Mouse (Mus musculus): ENCODE data around the gene Prkd2. TPM values are rescaled to one million over a fixed set of nuclear protein-coding genes. Genes with fewer than 3 reads are reported as not detected.

The Prkd2 gene
- polyA plus RNA-seq, 1 experiment from 2014 or later: 10.3 TPM

DNA sequence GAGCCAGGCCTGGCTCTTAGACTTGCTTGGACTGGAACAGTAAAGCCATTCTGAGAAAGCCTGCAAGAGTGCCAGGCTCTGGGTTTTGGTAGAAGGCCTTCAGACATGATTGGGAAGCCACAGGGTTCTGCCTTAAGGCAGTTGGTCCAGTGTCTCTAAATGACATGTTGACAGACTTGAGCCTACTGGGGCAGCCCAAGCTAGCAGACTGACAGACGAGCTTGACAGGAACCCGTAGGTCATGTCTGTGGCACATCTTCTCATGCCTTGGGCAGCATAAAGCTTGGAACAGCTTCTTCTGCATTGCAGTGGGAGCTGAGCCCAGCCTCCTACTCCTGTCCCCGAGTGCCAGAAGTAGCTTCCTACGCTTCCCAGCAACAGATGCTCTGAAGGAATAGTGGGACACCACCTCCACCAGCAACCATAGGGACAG is 21.0 kb upstream of the Prkd2 start:
- Histone ChIP-seq H3K4me2 (ENCODE audit: low read depth, low read length) (no peak overlapping the region), H3K9me3 (ENCODE audit: control insufficient read depth, low read length) (no peaks in the 10 kb centered on the region), H3K27ac (ENCODE audit: low read length) (no peak overlapping the region), H3K4me3 (ENCODE audit: low read length) (no peak overlapping the region), H3K9ac (ENCODE audit: low read depth, low read length) (no peak overlapping the region), H3K27me3 (replicated peaks; ENCODE audit: control insufficient read depth, insufficient read depth, low read length) (no peaks in the 10 kb centered on the region), H3K4me1 (ENCODE audit: control insufficient read depth, insufficient read depth, low read length) (peaks cover 30% of the 10 kb centered on the region), H3K36me3 (ENCODE audit: control insufficient read depth, insufficient read depth, low read length) (peaks cover 6% of the 10 kb centered on the region; the same call in 1 of the 2 replicates)
- WGBS: 76% methylated on average over 4 of the region's 4 CpGs
- ATAC-seq: no peak

DNA sequence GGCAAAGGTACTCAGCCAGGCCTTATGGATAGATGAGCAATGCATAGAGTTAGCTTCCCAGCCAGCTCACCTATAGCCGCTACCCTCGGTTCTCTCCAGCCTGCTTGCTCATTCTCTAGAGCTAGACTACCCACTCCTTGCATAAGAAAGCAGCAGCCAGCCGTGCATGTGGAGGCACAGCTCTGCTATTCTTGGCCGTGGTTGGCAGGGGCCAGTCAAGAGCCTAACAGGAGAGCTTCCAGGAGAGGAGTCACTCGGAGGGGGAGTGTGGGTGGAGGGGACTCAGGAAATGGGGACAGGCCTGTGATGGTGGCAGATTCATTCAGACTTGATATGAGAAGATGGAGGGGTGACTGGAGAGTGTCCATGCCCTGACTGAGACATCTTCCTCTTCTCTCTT is 19.0 kb upstream of the Prkd2 start:
- no peak overlapping the region for H3K4me3 ChIP-seq (ENCODE audit: low read length)
- H3K36me3 ChIP-seq (ENCODE audit: control insufficient read depth, insufficient read depth, low read length): peaks cover 6% of the 10 kb centered on the region
- H3K27me3 ChIP-seq (replicated peaks; ENCODE audit: control insufficient read depth, insufficient read depth, low read length): no peaks in the 10 kb centered on the region
- WGBS: 78% methylated on average over 5 of the region's 5 CpGs
- H3K9me3 ChIP-seq (ENCODE audit: control insufficient read depth, low read length): no peaks in the 10 kb centered on the region
- H3K27ac ChIP-seq (ENCODE audit: low read length): no peak overlapping the region
- no peak overlapping the region for H3K4me2 ChIP-seq (ENCODE audit: low read depth, low read length)
- H3K4me1 ChIP-seq (ENCODE audit: control insufficient read depth, insufficient read depth, low read length): peaks cover 17% of the 10 kb centered on the region
- H3K9ac ChIP-seq (ENCODE audit: low read depth, low read length): no peak overlapping the region
- no peak for ATAC-seq

DNA sequence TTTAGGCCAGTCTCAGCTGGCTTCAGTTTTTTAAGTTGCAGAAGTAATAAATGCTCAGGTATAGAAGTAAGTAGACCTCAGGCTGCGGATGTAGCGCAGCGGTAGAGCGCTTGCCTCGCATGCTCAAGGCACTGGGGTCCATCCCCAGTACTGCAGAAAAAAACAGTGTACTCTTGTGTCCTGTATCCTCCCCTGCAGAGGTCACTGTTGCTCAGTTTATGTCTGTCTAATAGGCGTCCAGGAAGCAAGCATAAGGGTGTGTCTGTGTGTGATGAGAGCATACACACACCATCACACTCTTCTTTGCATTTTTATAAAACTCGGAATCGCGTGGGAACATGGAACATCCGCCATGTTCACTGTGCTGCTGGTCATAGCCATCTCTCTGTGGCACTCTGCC is 16.9 kb upstream of the Prkd2 start:
- peaks cover 18% of the 10 kb centered on the region for H3K36me3 ChIP-seq (ENCODE audit: control insufficient read depth, insufficient read depth, low read length)
- no peak for ATAC-seq
- no peaks in the 10 kb centered on the region for H3K27me3 ChIP-seq (replicated peaks; ENCODE audit: control insufficient read depth, insufficient read depth, low read length)
- 0 out of 2 replicates have a peak, but pooled peaks cover 7% of the 10 kb centered on the region for H3K4me1 ChIP-seq (ENCODE audit: control insufficient read depth, insufficient read depth, low read length)
- 79% methylated on average over 10 of the region's 10 CpGs for WGBS
- no peak overlapping the region for H3K27ac ChIP-seq (ENCODE audit: low read length)
- H3K9ac ChIP-seq (ENCODE audit: low read depth, low read length): no peak overlapping the region
- H3K9me3 ChIP-seq (ENCODE audit: control insufficient read depth, low read length): no peaks in the 10 kb centered on the region
- no peak overlapping the region for H3K4me3 ChIP-seq (ENCODE audit: low read length)
- H3K4me2 ChIP-seq (ENCODE audit: low read depth, low read length): no peak overlapping the region

DNA sequence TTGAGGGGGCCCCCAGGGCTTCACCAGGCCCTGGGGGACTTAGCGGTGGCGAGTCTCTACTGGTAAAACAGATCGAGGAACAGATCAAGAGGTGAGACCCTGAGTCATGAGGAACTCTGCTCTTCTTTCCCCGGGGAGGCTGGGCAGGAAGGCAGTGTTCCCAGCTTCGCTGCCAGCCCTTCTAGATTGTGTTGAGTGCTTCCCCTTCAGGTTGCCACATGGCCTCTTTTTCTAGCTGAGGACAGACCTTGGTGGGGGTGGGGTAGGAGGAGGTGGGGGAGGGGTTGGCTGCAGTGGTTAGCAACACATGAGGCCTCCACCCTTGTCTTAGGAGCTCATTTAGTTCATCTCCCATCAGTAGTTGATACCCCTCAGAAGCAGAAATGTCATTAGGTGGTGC is 16.1 kb upstream of the Prkd2 start:
- Histone ChIP-seq H3K4me1 (ENCODE audit: control insufficient read depth, insufficient read depth, low read length) (no peaks in the 10 kb centered on the region), H3K36me3 (ENCODE audit: control insufficient read depth, insufficient read depth, low read length) (peaks cover 22% of the 10 kb centered on the region), H3K4me3 (ENCODE audit: low read length) (no peak overlapping the region), H3K9ac (ENCODE audit: low read depth, low read length) (no peak overlapping the region), H3K27me3 (replicated peaks; ENCODE audit: control insufficient read depth, insufficient read depth, low read length) (no peaks in the 10 kb centered on the region), H3K27ac (ENCODE audit: low read length) (no peak overlapping the region), H3K4me2 (ENCODE audit: low read depth, low read length) (no peak overlapping the region), H3K9me3 (ENCODE audit: control insufficient read depth, low read length) (no peaks in the 10 kb centered on the region)
- no peak for ATAC-seq
- 78% methylated on average over 5 of the region's 5 CpGs for whole genome bisulfite sequencing

DNA sequence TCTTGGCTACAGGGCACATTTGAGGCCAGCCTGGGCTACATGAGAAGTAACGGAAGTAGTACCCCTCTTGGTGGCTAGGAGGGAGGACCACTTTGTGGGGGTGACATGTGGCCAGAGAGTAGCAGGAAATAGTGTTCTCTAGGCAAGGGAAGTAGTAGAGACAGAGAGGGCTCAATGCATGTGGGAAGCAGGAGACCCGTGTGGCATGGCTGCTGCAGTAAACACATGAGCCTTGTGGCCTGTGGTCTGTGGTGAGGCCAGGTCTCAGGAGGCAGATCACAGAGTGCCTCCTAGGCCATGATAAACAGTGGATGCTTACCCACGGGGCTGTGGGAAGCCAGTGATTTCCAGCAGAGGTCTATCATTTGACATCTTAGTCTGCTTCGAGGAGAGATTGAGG is 15.4 kb upstream of the Prkd2 start:
- Histone ChIP-seq H3K27ac (ENCODE audit: low read length) (0 out of 2 replicates have a peak overlapping the region, but pooled peaks have one; percentile 2), H3K36me3 (ENCODE audit: control insufficient read depth, insufficient read depth, low read length) (peaks cover 26% of the 10 kb centered on the region), H3K4me1 (ENCODE audit: control insufficient read depth, insufficient read depth, low read length) (no peaks in the 10 kb centered on the region), H3K27me3 (replicated peaks; ENCODE audit: control insufficient read depth, insufficient read depth, low read length) (no peaks in the 10 kb centered on the region), H3K9ac (ENCODE audit: low read depth, low read length) (no peak overlapping the region), H3K4me2 (ENCODE audit: low read depth, low read length) (no peak overlapping the region), H3K9me3 (ENCODE audit: control insufficient read depth, low read length) (no peaks in the 10 kb centered on the region), H3K4me3 (ENCODE audit: low read length) (no peak overlapping the region)
- 71% methylated on average over 4 of the region's 4 CpGs for WGBS
- no peak for ATAC-seq

DNA sequence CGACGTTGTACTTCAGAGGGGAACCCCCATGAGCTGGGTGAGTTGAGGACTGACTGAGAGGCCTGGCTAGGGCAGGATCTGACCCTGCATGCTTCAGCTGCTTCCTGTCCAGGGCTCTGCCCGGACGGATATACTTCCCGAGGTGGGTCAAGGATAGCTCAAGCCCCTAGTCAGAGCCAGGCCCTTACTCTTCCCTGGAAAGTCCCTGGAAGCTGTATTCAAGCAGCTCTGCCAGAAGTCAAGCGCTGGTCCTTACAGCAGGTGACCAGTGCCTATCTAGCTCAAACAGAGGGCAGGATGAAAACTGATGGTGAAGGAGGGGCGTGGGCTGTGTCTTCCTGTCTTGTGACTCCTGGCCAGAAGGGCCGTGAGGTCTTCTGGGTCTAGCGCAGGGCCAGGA is 12.3 kb upstream of the Prkd2 start:
- Histone ChIP-seq H3K4me3 (ENCODE audit: low read length) (no peak overlapping the region), H3K9ac (ENCODE audit: low read depth, low read length) (no peak overlapping the region), H3K4me1 (ENCODE audit: control insufficient read depth, insufficient read depth, low read length) (no peaks in the 10 kb centered on the region), H3K4me2 (ENCODE audit: low read depth, low read length) (no peak overlapping the region), H3K27me3 (replicated peaks; ENCODE audit: control insufficient read depth, insufficient read depth, low read length) (no peaks in the 10 kb centered on the region), H3K9me3 (ENCODE audit: control insufficient read depth, low read length) (no peaks in the 10 kb centered on the region), H3K27ac (ENCODE audit: low read length) (no peak overlapping the region), H3K36me3 (ENCODE audit: control insufficient read depth, insufficient read depth, low read length) (peaks cover 33% of the 10 kb centered on the region)
- no peak for ATAC-seq
- WGBS: 82% methylated on average over 9 of the region's 9 CpGs

DNA sequence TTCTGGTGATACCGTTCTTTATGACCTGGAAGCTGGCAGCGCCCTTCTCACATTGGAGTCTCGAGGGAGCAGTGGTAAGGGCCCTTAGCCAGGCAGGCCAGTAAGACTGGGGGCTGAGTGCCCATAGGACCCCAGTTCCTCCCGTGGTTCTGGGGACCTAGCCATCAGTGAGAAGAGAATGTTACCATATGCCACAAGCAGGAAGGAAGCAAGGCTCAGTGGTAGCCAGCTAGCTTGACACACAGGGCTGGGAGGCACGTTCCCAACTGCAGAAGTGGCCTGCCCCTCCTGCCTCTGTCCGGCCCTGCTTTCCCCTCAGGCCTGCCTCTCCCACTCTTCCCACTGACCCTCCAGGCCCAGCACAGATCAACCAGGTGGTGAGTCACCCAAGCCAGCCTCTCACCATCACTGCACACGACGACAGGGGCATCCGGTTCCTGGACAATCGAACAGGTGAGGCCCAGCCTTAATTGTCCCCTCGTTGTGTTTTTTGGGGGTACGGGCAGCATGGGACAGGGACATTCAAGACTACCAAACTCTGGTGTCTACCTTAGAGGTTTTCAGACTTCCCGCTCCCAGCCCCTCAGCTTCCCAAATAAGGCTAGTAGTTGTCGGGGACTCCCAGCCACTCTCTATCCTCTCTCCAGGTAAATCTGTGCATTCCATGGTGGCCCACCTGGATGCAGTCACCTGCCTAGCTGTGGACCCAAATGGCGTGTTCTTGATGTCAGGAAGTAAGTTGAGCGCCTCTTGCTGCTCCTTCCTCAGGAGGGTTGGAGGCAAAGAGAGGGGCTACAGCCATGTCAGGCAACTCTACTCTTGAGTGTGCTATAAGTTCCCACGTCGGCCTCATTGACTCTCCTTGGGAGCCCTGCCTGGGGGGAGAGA is 4.5 kb upstream of the Prkd2 start:
- 89% methylated on average over 18 of the region's 18 CpGs for WGBS
- no peak overlapping the region for H3K4me2 ChIP-seq (ENCODE audit: low read depth, low read length)
- H3K4me3 ChIP-seq (ENCODE audit: low read length): no peak overlapping the region
- no peaks in the 10 kb centered on the region for H3K4me1 ChIP-seq (ENCODE audit: control insufficient read depth, insufficient read depth, low read length)
- no peak for ATAC-seq
- no peaks in the 10 kb centered on the region for H3K9me3 ChIP-seq (ENCODE audit: control insufficient read depth, low read length)
- H3K27ac ChIP-seq (ENCODE audit: low read length): no peak overlapping the region
- H3K36me3 ChIP-seq (ENCODE audit: control insufficient read depth, insufficient read depth, low read length): peaks cover 8% of the 10 kb centered on the region
- H3K9ac ChIP-seq (ENCODE audit: low read depth, low read length): no peak overlapping the region
- H3K27me3 ChIP-seq (replicated peaks; ENCODE audit: control insufficient read depth, insufficient read depth, low read length): no peaks in the 10 kb centered on the region

DNA sequence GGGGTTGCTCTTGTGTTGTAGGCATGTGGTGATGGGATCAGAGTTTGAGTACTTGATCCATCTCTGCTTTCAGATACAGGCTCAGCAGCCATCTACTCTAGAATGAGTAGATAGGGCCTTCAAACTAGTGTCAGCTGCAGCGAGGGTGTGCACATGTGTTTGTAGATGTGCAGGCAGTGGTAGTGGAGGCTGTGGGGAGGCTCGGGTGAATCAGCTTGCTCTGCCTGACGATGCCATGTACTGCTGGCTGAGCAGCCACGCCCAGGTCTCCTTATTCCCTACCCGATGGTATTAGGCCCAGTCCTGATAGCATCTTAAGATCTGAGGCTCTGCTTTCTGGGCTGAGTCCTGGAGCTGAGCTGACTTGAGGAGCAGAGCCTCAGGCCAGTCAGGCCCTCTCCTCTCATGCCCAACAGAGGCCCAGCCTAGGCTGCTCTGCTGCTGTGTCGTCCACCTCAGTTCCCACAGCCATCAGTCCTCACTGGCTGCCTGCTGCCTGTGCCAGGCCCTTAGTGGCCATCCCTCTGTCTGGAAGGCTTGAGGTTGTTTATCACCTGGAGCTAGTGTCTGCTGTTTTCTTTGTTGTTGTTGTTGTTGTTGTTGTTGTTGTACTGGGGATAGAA is 3.8 kb upstream of the Prkd2 start:
- H3K36me3 ChIP-seq (ENCODE audit: control insufficient read depth, insufficient read depth, low read length): peaks cover 5% of the 10 kb centered on the region
- no peaks in the 10 kb centered on the region for H3K9me3 ChIP-seq (ENCODE audit: control insufficient read depth, low read length)
- WGBS: 78% methylated on average over 6 of the region's 6 CpGs
- no peak overlapping the region for H3K4me2 ChIP-seq (ENCODE audit: low read depth, low read length)
- ATAC-seq: no peak
- H3K9ac ChIP-seq (ENCODE audit: low read depth, low read length): no peak overlapping the region
- peaks cover 3% of the 10 kb centered on the region for H3K4me1 ChIP-seq (ENCODE audit: control insufficient read depth, insufficient read depth, low read length)
- no peaks in the 10 kb centered on the region for H3K27me3 ChIP-seq (replicated peaks; ENCODE audit: control insufficient read depth, insufficient read depth, low read length)
- no peak overlapping the region for H3K4me3 ChIP-seq (ENCODE audit: low read length)
- no peak overlapping the region for H3K27ac ChIP-seq (ENCODE audit: low read length)

DNA sequence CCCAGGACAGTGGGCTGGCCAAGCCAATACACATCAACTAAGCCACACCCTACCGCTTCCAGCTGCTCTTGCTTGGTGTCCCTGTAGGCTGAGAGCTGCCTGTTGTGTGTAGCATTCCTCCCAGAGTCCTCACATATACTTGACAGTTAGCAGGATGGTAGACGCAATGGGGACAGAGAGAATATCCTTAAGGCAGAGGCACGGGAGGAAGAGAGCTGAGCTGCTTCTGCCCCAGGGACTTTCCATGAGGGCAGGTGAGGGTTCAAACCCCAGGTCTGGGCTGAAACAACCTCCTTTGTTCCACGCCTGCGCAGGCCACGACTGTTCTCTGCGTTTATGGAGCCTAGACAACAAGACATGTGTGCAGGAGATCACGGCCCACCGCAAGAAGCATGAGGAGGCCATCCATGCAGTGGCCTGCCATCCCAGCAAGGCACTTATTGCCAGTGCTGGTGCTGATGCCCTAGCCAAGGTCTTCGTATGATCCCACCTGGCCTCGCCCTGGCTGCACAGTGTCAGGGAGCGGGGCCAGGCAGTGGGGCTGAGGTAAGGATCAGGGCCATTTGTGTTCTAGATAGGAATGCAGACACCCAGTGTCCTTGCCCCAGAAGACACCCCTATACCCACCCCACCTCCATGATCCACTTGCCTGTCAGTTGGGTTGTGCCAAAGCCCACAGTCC is 3.1 kb upstream of the Prkd2 start:
- no peak overlapping the region for H3K27ac ChIP-seq (ENCODE audit: low read length)
- peaks cover 9% of the 10 kb centered on the region for H3K4me1 ChIP-seq (ENCODE audit: control insufficient read depth, insufficient read depth, low read length)
- H3K36me3 ChIP-seq (ENCODE audit: control insufficient read depth, insufficient read depth, low read length): peaks cover 4% of the 10 kb centered on the region
- H3K9me3 ChIP-seq (ENCODE audit: control insufficient read depth, low read length): no peaks in the 10 kb centered on the region
- H3K9ac ChIP-seq (ENCODE audit: low read depth, low read length): no peak overlapping the region
- ATAC-seq: no peak
- H3K27me3 ChIP-seq (replicated peaks; ENCODE audit: control insufficient read depth, insufficient read depth, low read length): no peaks in the 10 kb centered on the region
- no peak overlapping the region for H3K4me2 ChIP-seq (ENCODE audit: low read depth, low read length)
- 92% methylated on average over 12 of the region's 12 CpGs for WGBS
- no peak overlapping the region for H3K4me3 ChIP-seq (ENCODE audit: low read length)
